Mouse (Mus musculus) skeletal muscle tissue, adult 2 months (tissue): ENCODE measurements around the gene Smim8.

Source experiments
- DNase-seq: peaks from one replicate; pipeline ENCODE4 v3.0.0-alpha.2; 2012; ENCODE audit warnings: low read depth, low spot score

Smim8 gene

DNA sequence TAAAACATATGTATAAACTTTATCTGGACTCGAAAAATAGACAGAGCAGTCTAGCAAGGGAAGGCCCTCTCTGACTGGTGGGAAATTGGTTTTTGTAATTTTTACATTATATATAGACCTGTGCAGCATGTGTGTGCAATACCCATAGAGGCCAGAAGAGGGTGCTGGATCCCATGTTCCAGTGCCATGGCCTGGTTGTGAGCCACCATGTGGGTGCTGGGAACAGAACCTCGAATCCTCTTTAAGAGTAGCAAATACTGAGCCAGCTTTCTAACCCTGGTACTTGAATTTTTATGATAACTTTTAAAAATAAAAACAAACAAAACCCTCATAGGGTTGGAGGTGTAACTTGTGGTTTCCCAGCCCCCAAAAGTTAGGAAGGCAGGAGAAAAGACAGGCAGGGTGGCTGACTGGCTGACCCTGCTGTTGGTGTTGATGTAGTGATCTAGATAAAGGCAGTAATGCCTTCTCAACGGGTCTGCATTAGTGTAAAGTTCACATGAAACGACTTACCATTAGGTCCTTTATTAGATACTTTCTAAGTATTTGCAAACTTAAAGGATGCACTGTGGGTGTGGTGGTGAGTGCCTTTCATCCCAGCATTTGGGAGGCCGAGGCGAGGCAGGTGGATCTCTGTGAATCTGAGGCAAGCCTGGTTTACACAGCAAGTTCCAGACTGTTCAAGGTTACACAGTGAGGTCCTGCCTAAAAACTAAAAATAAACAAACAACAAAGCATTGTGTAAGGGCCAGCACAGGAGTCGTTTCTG, 57.9 kb downstream of the Smim8 start:
- DNase-seq, result no peak

DNA sequence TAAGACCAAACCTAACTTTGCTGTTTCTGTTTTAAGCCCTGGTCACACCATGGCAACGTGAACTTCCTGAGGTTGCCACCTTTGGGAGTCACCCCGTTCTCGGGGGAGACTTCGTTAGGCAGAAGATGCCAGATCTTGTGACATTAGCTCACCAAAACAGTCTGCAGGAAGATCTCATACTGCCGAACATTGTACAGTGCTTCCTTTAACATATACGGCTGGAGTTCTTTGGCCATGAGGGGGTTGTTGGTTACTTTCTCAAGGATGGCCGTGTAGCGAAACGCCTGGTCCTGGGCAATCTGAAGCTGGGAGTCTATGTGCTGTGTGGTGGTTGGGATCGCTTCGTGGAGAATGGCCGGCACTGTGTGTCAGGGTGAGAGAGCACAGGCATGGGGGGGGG, 58.8 kb downstream of the Smim8 start:
- no peak for DNase-seq
